Mouse (Mus musculus): ENCODE data around the gene Cish.
A peak's percentile ranks its signal among the peaks of the same experiment; 100 is the strongest.

The Cish gene

GRCm38 (mm10) chr9:107278126-107278525 lies 17.7 kb upstream of the Cish start:
- no peak for DNase-seq

- DNase-seq = peak; percentile 53
Observed at GRCm38 (mm10) chr9:107278527-107279377, 17.1 kb upstream of the Cish start.

GRCm38 (mm10) chr9:107279378-107280321 lies 16.2 kb upstream of the Cish start:
- peak; percentile 59 for DNase-seq

- no peak for DNase-seq
Observed at GRCm38 (mm10) chr9:107280322-107281027, 15.4 kb upstream of the Cish start.

- DNase-seq = no peak
Observed at GRCm38 (mm10) chr9:107281241-107281987, 14.4 kb upstream of the Cish start.

GRCm38 (mm10) chr9:107282951-107283350 lies 12.9 kb upstream of the Cish start:
- DNase-seq = no peak

GRCm38 (mm10) chr9:107285009-107285408 lies 10.8 kb upstream of the Cish start:
- DNase-seq = peak; percentile 71

GRCm38 (mm10) chr9:107287294-107287693 lies 8.5 kb upstream of the Cish start:
- no peak for DNase-seq

GRCm38 (mm10) chr9:107288105-107288650 lies 7.6 kb upstream of the Cish start:
- peak; percentile 39 for DNase-seq

- DNase-seq = peak; percentile 64
Observed at GRCm38 (mm10) chr9:107288711-107289110, 7.1 kb upstream of the Cish start.

- peak; percentile 93 for DNase-seq
Observed at GRCm38 (mm10) chr9:107289211-107290076, 6.4 kb upstream of the Cish start, which contains the start of gene Mapkapk3. Gene Mapkapk3 (minus strand): TSS chr9:107289877.

- peak; percentile 75 for DNase-seq
Observed at GRCm38 (mm10) chr9:107290897-107291296, 4.9 kb upstream of the Cish start.

- peak; percentile 68 for DNase-seq
Observed at GRCm38 (mm10) chr9:107294249-107294648, 1.6 kb upstream of the Cish start.

- no peak for DNase-seq
Observed at GRCm38 (mm10) chr9:107295616-107296015, 210 bp upstream of the Cish start.

- no peak for DNase-seq
Observed at GRCm38 (mm10) chr9:107296041-107296440, 215 bp downstream of the Cish start.

- peak; percentile 99 for DNase-seq
Observed at GRCm38 (mm10) chr9:107296501-107296965, 707 bp downstream of the Cish start.

GRCm38 (mm10) chr9:107297059-107297458 lies 1.2 kb downstream of the Cish start:
- DNase-seq = no peak

- no peak for DNase-seq
Observed at GRCm38 (mm10) chr9:107297658-107298057, 1.8 kb downstream of the Cish start.

- DNase-seq = peak; percentile 80
Observed at GRCm38 (mm10) chr9:107298059-107298780, 2.4 kb downstream of the Cish start.

- DNase-seq = no peak
Observed at GRCm38 (mm10) chr9:107298876-107299275, 3.0 kb downstream of the Cish start.

Measured in kidney, adult 11 months (tissue).